Mouse (Mus musculus) lung, postnatal 0 days (tissue): ENCODE data around the gene Alkbh4. TPM values are rescaled to one million over a fixed set of nuclear protein-coding genes. Genes with fewer than 3 reads are reported as not detected.

ENCODE experiments used
- ATAC-seq: fragments of 200-750 bp; cut with Nextera tagmentation; 2 replicates; pipeline ENCODE4 v1.8.0; 2017; ENCODE audit warnings: moderate library complexity
- DNase-seq: peaks from one replicate; pipeline ENCODE4 v3.0.0-alpha.2; 2016; ENCODE audit warnings: low spot score
- H3K27ac ChIP-seq: fragments of 300-500 bp; sonication (generic); 2 replicates; pipeline ENCODE4 v1.5.1; 2014; ENCODE audit warnings: antibody characterized with exemption, mild to moderate bottlenecking, low read length, mixed read lengths
- H3K27me3 ChIP-seq: fragments of 300-500 bp; sonication (generic); replicated peaks from 2 replicates; pipeline ENCODE4 v1.6.1; 2014; ENCODE audit warnings: low read length, mixed read lengths; ENCODE audit not compliant: insufficient read depth
- H3K36me3 ChIP-seq: fragments of 300-500 bp; sonication (generic); 2 replicates; pipeline ENCODE4 v1.6.1; 2014; ENCODE audit warnings: low read length, mixed read lengths; ENCODE audit not compliant: insufficient read depth
- H3K4me1 ChIP-seq: fragments of 300-500 bp; sonication (generic); 2 replicates; pipeline ENCODE4 v1.6.1; 2014; ENCODE audit warnings: antibody characterized with exemption, low read depth, low read length, mixed read lengths; ENCODE audit not compliant: insufficient read depth
- H3K4me2 ChIP-seq: fragments of 300-500 bp; sonication (generic); replicated peaks from 2 replicates; pipeline ENCODE4 v1.6.1; 2014; ENCODE audit warnings: low read depth, mild to moderate bottlenecking, low read length, moderate library complexity, mixed read lengths
- H3K4me3 ChIP-seq: fragments of 300-500 bp; sonication (generic); 2 replicates; pipeline ENCODE4 v1.5.1; 2014; ENCODE audit warnings: low read depth, low read length
- H3K9ac ChIP-seq: fragments of 300-500 bp; sonication (generic); replicated peaks from 2 replicates; pipeline ENCODE4 v1.6.1; 2014; ENCODE audit warnings: low read depth, mild to moderate bottlenecking
- H3K9me3 ChIP-seq: fragments of 300-500 bp; sonication (generic); 2 replicates; pipeline ENCODE4 v1.6.1; 2016; ENCODE audit warnings: low read length, mixed read lengths
- CTCF ChIP-seq: IDR thresholded peaks from 2 replicates; pipeline ENCODE4 v1.5.1; 2016; ENCODE audit warnings: antibody characterized with exemption, mild to moderate bottlenecking
- EP300 ChIP-seq: IDR thresholded peaks from 2 replicates; pipeline ENCODE4 v1.6.1; 2016; ENCODE audit warnings: antibody characterized with exemption, mild to moderate bottlenecking, control low read depth
- WGBS: fragments of 180-500 bp; shearing (Covaris S2); extraction: QIAGEN DNeasy Blood & Tissue Kit; methylation state at CpG from one replicate; pipeline ENCODE4 v1.1.7; 2014; 5-methylcytosine and 5-hydroxymethylcytosine counted together
- polyA plus RNA-seq: library from polyadenylated mRNA; unstranded; fragments of >200 nt; fragmentation: Nextera tagmentation; extraction: Ambion mirVana; gene quantifications from 2 replicates; pipeline ENCODE4 v1.2.1, GENCODE M21; 2015

Gene Alkbh4
- polyA plus RNA-seq, 1 experiment from 2014 or later, result 13.9 TPM

- peaks cover 16% of the 10 kb centered on the region; the same call in 1 of the 2 replicates for H3K4me1 ChIP-seq
- no peak overlapping the region for H3K9ac ChIP-seq
- DNase-seq (peak; percentile 94), ATAC-seq (peak; percentile 77)
- H3K27me3 ChIP-seq, result no peaks in the 10 kb centered on the region
- H3K4me2 ChIP-seq, result 0 out of 2 replicates have a peak overlapping the region, but pooled peaks have one; percentile 2
- no peak overlapping the region for H3K4me3 ChIP-seq
- TF ChIP-seq EP300, result peak; percentile 80
- no peak for TF ChIP-seq CTCF
- H3K27ac ChIP-seq, result peak overlapping the region; percentile 76
- no peaks in the 10 kb centered on the region for H3K36me3 ChIP-seq
- H3K9me3 ChIP-seq, result no peaks in the 10 kb centered on the region
- WGBS, result 9% methylated on average over 9 of the region's 9 CpGs
Measured at GRCm38 (mm10) chr5:136173606-136174463, 37.9 kb downstream of the Alkbh4 start.

- 53% methylated on average over 5 of the region's 5 CpGs for WGBS
- peak; percentile 55 for ATAC-seq
- Histone ChIP-seq H3K4me2 (no peak overlapping the region), H3K9me3 (no peaks in the 10 kb centered on the region), H3K4me1 (no peaks in the 10 kb centered on the region), H3K4me3 (no peak overlapping the region), H3K27ac (peak overlapping the region; percentile 33; the same call in 1 of the 2 replicates), H3K9ac (no peak overlapping the region), H3K36me3 (peaks cover 7% of the 10 kb centered on the region; the same call in 1 of the 2 replicates), H3K27me3 (no peaks in the 10 kb centered on the region)
- TF ChIP-seq EP300 (no peak), CTCF (no peak)
- peak; percentile 26 for DNase-seq
Measured at GRCm38 (mm10) chr5:136179594-136179993, 43.6 kb downstream of the Alkbh4 start.

GRCm38 (mm10) chr5:136181197-136181596, 45.3 kb downstream of the Alkbh4 start:
- H3K4me1 ChIP-seq, result no peaks in the 10 kb centered on the region
- DNase-seq (no peak), ATAC-seq (no peak)
- H3K27me3 ChIP-seq, result no peaks in the 10 kb centered on the region
- H3K9me3 ChIP-seq, result no peaks in the 10 kb centered on the region
- H3K4me3 ChIP-seq, result no peak overlapping the region
- peaks cover 7% of the 10 kb centered on the region; the same call in 1 of the 2 replicates for H3K36me3 ChIP-seq
- TF ChIP-seq EP300, result no peak
- no peak for TF ChIP-seq CTCF
- H3K4me2 ChIP-seq, result no peak overlapping the region
- no peak overlapping the region for H3K27ac ChIP-seq
- 90% methylated on average over 6 of the region's 6 CpGs for WGBS
- H3K9ac ChIP-seq, result no peak overlapping the region

GRCm38 (mm10) chr5:136182049-136182448, 46.1 kb downstream of the Alkbh4 start:
- H3K27me3 ChIP-seq, result no peaks in the 10 kb centered on the region
- TF ChIP-seq CTCF, result no peak
- no peak for TF ChIP-seq EP300
- H3K36me3 ChIP-seq, result peaks cover 7% of the 10 kb centered on the region; the same call in 1 of the 2 replicates
- WGBS, result 80% methylated on average over 6 of the region's 6 CpGs
- H3K4me1 ChIP-seq, result no peaks in the 10 kb centered on the region
- H3K4me2 ChIP-seq, result no peak overlapping the region
- no peak overlapping the region for H3K9ac ChIP-seq
- no peak for ATAC-seq
- DNase-seq, result no peak
- H3K27ac ChIP-seq, result no peak overlapping the region
- no peaks in the 10 kb centered on the region for H3K9me3 ChIP-seq
- no peak overlapping the region for H3K4me3 ChIP-seq

- Histone ChIP-seq H3K36me3 (peaks cover 7% of the 10 kb centered on the region; the same call in 1 of the 2 replicates), H3K4me3 (no peak overlapping the region), H3K4me2 (no peak overlapping the region), H3K4me1 (no peaks in the 10 kb centered on the region), H3K27me3 (no peaks in the 10 kb centered on the region), H3K27ac (no peak overlapping the region), H3K9ac (no peak overlapping the region), H3K9me3 (no peaks in the 10 kb centered on the region)
- no peak for TF ChIP-seq CTCF
- no peak for ATAC-seq
- WGBS, result 81% methylated on average over 4 of the region's 4 CpGs
- DNase-seq, result no peak
Measured at GRCm38 (mm10) chr5:136182830-136183229, 46.9 kb downstream of the Alkbh4 start.

- Histone ChIP-seq H3K27me3 (no peaks in the 10 kb centered on the region), H3K27ac (no peak overlapping the region), H3K4me3 (no peak overlapping the region), H3K9ac (no peak overlapping the region), H3K36me3 (peaks cover 7% of the 10 kb centered on the region; the same call in 1 of the 2 replicates), H3K4me2 (no peak overlapping the region), H3K4me1 (no peaks in the 10 kb centered on the region), H3K9me3 (no peaks in the 10 kb centered on the region)
- DNase-seq (no peak), ATAC-seq (no peak)
- WGBS, result 92% methylated on average over 7 of the region's 7 CpGs
- TF ChIP-seq EP300, result no peak
- TF ChIP-seq CTCF, result peak; percentile 50
Measured at GRCm38 (mm10) chr5:136183766-136184165, 47.8 kb downstream of the Alkbh4 start.
